In the genomic region with DNA sequence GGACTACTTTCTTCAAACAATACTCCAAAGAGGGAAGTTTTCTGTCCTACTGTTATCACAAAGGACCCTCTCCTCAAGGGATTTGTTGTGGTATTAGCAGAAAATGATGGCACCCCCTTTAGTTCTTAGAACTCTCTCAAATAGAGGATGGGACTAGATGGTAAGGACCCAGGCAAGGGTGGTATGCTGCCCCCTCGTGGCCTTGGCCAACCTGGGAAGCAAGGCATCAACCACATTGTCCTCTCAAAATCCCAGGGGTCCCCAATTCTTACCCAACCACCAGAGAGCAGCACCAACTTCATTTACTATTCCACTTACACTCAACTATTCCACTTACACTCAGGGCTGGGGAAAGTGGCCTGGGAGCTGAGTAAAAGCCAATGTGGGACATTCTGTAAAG, we compare ENCODE assay signal across 8 mouse cellular contexts. TPM values are rescaled to one million over a fixed set of nuclear protein-coding genes. Genes with fewer than 3 reads are reported as not detected.
DNase-seq lines count a peak whose midpoint lies in the region; ATAC-seq and TF ChIP-seq lines count a peak whose summit lies in the region.

No protein-coding gene starts in this region.

- WGBS in cerebellum, adult 2 months: 0% methylated on average over 1 of the region's 1 CpGs
- WGBS in midbrain, embryonic 16.5 days: 3% methylated on average over 1 of the region's 1 CpGs

- H3K4me1 ChIP-seq in cerebellum, adult 2 months (ENCODE audit: control insufficient read depth, insufficient read depth, low read length): no peaks in the 10 kb centered on the region
- no peaks in the 10 kb centered on the region for H3K4me1 ChIP-seq in midbrain, embryonic 16.5 days (ENCODE audit: control insufficient read depth, insufficient read depth, low read length)

- TF ChIP-seq CTCF in cerebellum, adult 2 months (IDR thresholded peaks at IDR 0.05; ENCODE audit: borderline replicate concordance, insufficient read depth, low read depth, low read length): peak; percentile 88

- H3K4me3 ChIP-seq in cerebellum, adult 2 months (replicated peaks; ENCODE audit: insufficient read depth, low read depth, low read length): no peak overlapping the region
- no peak overlapping the region for H3K4me3 ChIP-seq in midbrain, embryonic 16.5 days (ENCODE audit: low read depth, low read length)

- no peak overlapping the region for H3K4me2 ChIP-seq in midbrain, embryonic 16.5 days (ENCODE audit: low read length)

- H3K9ac ChIP-seq in midbrain, embryonic 16.5 days (ENCODE audit: low read depth, low read length): no peak overlapping the region

- DNase-seq in urinary bladder, postnatal 14 days (ENCODE audit: low spot score): peak; percentile 79
- DNase-seq in urinary bladder, adult 2 months (ENCODE audit: low spot score): no peak
- DNase-seq in cerebellum, adult 2 months: peak; percentile 61 to 70
- DNase-seq in left cerebral cortex, adult 18-20 months (ENCODE audit: low spot score in 2 of 2): peak; percentile 67 to 81
- peak; percentile 18 for DNase-seq in telencephalon, adult 2 months (ENCODE audit: low read depth, low spot score)

- no peaks in the 10 kb centered on the region for H3K9me3 ChIP-seq in midbrain, embryonic 16.5 days (replicated peaks; ENCODE audit: control insufficient read depth, low read length, poor library complexity, severe bottlenecking)

- peaks cover 9% of the 10 kb centered on the region; the same call in 1 of the 2 replicates for H3K36me3 ChIP-seq in midbrain, embryonic 16.5 days (ENCODE audit: control insufficient read depth, insufficient read depth, low read length)

- ATAC-seq in frontal cortex, adult (ENCODE audit: low TSS enrichment): 0 out of 2 replicates have a peak, but pooled peaks have one; percentile 69
- peak; percentile 64 for ATAC-seq in inflammation-experienced regulatory T-cells, adult 6 months
- ATAC-seq in midbrain, embryonic 16.5 days: 0 out of 2 replicates have a peak, but pooled peaks have one; percentile 32

- no peak for TF ChIP-seq POLR2A in cerebellum, adult 2 months (IDR thresholded peaks at IDR 0.05; ENCODE audit: borderline replicate concordance, insufficient read depth, low read length)

- H3K27ac ChIP-seq in cerebellum, adult 2 months (ENCODE audit: insufficient read depth, low read length): no peak overlapping the region
- H3K27ac ChIP-seq in midbrain, embryonic 16.5 days (ENCODE audit: low read length): no peak overlapping the region

- H3K27me3 ChIP-seq in cerebellum, adult 2 months (ENCODE audit: control insufficient read depth, insufficient read depth, low read length): no peaks in the 10 kb centered on the region
- H3K27me3 ChIP-seq in midbrain, embryonic 16.5 days (ENCODE audit: control insufficient read depth, insufficient read depth, low read depth, low read length): peaks cover 5% of the 10 kb centered on the region

RNA-seq across cellular contexts. Expression of gene Kcnq4, which starts 6.9 kb away (rescaled TPM):
- polyA plus RNA-seq in urinary bladder, adult 2 months (2012; rRNA removed): 20.2 and 21.7 TPM in 2 replicates
- polyA plus RNA-seq in cerebellum, adult 2 months (2012; rRNA removed): 12.4 and 15.2 TPM in 2 replicates
- not detected for polyA plus RNA-seq in inflammation-experienced regulatory T-cells, adult 6 months (2017; shearing (Covaris generic))
- total RNA-seq in left cerebral cortex, adult 18-20 months (2021): 1 to 10 TPM; 9.1 TPM
- 5.3 and 5.8 TPM in 2 replicates for polyA plus RNA-seq in midbrain, embryonic 16.5 days (2015; fragmentation: Nextera tagmentation; extraction: Ambion mirVana)
